Mouse (Mus musculus) spleen, postnatal 4 days (tissue): Measurements from ENCODE around the gene Ablim1.

ENCODE experiments used
- DNase-seq, 2 experiments: peaks; one replicate each; pipeline ENCODE4 v3.0.0; 2022; ENCODE audit warnings: low spot score in 2 of 2

The Ablim1 gene

DNA sequence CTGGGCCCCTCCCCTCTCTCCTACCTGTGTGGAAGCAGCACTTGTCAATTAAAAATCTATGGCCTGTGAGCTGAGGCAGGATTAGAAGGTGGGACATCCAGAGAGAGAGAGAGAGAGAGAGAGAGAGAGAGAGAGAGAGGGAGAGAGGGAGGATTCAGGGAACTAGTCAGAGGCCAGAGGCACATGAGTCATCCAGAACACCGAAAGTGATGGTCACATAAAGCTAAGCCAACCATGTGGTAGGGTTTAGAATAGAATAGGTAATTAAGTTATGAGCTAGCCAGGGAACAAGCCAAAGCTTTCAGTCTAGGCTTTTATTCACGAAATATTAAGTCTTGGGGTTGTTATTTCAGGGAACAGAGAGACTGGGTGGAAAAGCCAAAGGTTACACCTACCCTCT, 10.1 kb downstream of the Ablim1 start:
- no peak for DNase-seq

DNA sequence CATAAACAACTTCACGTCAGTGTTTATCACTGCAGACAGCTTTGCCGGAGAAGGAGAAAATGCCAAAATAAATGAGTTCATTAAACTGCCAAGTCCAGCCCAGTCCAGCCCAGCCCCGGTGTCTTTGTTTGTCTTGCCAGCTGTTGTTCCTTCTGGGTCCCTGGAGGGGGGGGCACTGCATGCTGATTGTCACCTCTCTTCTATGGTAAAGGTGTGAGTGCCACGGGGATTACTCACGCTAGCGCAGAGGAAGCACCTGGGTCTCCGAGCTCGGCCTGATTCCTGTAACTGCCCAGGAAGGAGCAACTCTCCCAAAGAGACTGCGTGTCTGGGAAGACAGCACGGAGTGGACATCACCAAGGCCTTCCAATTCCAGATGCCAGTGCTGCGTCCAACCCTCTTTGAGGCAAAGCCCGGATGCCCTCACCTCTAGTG, 12.7 kb downstream of the Ablim1 start:
- DNase-seq, result no peak

DNA sequence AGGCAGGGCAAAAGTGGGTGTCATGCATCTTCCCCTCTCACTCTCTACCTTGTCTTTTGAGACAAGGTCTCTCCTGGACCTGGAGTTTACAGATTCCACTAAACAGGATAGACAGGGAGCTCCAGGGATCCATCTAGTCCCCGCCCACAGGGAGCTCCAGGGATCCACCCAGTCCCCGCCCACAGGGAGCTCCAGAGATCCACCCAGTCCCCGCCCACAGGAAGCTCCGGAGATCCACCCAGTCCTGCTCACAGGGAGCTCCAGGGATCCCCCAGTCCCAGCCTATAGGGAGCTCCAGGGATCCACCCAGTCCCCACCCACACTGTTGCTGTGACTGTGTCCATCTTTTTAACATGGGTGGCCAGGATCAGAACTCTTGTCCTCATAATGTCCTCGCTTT, 16.7 kb downstream of the Ablim1 start:
- no peak for DNase-seq

DNA sequence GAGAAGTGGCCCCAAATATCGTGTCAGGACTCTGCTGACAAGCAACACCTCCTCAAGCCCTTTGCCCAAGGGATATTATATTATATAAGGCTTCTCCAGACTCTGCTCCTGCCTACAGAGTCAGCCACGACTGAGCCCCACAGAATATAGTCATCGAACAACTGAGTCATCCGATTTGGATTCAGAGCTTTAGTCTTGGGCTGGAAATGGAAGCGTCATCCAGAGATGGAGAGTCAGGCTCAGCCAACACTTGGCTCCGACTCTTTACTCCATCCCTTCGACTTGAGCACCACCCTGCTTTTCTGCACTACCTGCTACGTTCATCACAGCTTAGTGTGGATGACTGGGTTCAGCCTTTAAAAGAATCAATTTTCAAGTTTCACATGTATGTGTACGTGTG, 17.3 kb downstream of the Ablim1 start:
- no peak for DNase-seq

DNA sequence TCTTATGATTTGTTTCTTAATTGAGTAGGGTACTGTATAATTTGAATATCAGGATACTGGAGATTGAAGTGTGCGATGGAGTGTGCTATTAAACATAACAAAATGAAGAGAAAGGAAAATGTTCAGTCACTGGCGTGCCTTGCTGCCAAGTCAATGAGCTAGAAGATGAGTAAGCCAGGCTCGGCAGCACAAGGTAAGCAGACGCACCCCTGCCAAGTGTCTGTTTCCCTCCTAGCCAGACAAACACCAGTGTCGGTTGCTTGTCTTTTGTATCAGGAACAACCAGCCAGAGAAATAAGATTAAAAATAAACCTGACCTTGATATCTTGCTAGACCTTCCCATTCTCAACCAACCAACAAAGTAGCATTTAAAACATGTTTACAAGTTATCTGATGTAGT, 18.2 kb downstream of the Ablim1 start:
- DNase-seq, result no peak

DNA sequence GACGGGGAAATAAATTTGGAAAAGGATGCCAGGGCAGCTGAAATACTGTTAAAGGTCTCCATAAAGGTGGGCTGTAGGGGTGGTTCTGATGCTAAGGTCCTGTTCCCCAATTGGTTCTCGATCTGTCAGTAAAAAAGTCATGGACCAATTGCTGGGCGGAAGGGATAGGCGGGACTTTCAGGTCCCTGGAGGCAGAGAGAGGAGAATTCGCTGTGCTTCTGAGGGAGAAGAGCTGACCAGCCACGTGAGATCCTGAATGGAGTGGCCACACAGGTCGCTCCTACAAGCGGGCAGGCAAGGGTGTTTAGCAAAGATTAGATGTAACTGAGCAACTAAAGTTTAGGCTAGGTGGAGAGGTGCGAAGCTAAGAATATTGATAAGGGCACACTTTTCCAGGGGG, 19.2 kb downstream of the Ablim1 start:
- DNase-seq, result no peak

DNA sequence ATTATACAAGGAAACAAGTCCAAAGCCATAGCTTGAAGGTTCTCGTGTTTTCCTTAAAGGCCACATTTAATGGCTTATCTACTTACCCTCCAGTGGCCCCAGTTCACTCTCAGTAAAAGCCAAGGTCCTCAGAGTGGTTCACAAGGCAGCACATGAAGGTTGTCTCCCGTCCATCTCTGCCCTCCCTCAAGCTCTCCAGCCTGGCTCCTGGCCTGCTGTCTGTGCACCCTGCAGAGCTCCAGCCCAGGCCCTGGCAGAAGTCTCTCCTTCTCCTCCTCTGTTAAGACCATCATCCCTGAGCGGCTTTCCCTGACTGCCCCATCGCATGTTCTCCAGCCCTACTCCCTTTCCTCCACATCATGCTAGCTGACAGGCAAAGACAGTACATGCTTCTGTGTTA, 20.4 kb downstream of the Ablim1 start:
- DNase-seq, result no peak

DNA sequence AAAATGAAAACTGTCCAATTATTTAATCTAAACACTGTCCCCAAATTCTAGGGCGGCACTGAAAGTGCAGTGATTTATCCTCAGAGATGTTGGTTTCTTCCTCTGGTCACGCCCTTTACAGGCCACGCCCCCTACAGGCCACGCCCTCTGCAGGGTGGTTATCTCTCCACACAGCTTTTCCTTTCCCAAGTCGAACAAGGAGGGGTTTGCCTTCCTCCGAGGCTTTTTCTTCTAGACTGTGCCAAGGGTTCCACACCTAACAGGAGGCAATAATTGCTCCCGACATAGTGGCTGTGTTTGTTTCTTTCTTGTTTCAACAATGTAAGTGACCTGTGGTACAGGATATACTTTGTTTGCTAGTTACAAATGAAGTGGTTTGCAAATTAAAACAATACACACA, 21.0 kb downstream of the Ablim1 start:
- DNase-seq, result peak; percentile 73 to 78

DNA sequence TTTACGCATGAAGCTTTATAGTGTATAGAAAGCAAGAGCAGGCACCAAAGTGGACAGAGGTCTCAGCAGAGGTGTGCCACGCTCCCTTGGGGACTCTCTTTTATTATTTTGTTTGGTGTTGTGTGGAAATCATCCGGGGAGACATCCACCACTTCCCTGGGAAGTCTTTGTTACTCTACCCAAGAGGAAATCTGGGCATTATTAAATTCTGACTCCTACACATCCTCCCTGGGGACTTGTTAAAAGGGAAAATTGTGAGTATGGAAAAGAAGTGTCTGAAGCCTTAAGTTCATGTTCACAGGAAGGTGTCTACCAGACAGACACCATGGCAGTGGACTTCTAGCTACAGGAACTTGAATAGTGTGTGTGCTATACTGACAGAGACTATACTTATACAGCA, 31.4 kb downstream of the Ablim1 start:
- no peak for DNase-seq

DNA sequence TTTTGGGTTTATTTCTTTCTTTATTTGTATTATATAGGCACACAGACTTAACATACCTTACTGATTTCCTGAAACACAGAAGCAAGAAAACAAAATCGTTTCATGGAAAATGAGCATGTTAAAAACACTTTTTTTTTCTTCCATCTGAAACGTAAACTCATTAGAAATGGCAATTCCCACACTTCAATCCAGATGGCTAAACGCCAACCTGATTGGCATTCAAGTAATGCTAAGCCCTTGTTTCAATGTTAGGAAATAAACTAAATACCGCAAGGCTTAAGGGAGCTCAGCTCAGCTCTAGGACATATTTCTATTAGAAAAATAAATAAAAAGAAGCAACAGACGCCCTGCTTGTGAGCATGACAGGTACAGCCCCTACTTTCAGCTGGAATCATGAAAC, 32.1 kb downstream of the Ablim1 start:
- DNase-seq, result no peak

DNA sequence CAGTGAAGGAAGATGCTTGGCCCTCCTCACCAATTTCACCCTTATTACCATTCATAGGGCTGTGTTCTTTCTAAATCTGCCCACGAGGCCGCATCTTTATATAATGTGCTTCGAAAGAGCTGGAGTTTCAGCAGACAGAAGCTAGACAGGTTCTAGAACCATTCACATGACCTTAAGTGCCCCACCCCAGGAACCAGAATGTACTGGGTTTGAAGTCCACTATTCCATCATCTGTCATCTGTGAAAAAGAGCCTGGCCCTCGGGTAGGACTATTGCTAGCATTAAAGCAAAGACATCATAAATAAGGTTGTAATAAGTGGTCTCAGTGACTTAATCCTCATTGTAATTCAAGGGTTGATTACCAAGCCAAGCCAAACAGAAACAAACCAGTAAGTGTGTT, 35.1 kb downstream of the Ablim1 start:
- no peak for DNase-seq

DNA sequence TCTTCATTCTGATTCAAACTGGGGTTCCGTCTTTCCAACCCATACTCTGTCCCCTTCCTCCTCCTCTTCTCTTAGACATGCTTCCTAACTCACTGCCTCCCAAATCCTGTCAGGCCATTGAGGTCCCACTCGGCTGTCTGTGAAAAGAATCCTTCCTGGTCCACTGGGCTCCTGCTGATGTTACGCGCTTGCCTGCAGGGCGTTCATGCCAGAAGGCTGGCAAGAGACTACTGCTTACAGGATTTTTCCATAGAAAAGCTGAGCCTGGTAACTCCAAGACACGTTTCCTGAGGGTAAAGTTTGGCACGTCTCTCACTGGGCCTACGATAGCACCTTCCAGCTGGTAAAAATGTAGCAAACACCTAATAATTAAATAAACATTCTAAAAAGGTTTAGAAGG, 36.5 kb downstream of the Ablim1 start:
- DNase-seq, result no peak

DNA sequence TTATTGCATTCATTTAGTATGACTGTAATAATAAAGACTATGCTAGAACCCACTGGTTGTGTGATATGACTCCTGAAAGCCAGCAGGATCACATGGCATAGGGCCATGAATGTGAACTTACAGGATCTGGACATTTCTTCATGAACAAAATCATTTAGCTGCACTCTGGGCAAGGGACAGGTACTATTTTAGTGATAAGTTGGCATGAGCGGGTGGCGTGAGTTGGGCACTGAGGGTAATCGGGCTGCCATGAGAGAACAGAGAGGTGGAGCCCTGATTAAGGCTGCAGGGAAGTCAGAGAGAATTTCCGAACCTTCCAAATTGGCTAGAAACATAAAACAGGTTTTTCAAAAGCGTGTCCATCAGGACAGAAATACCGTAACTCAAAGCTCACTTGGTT, 37.7 kb downstream of the Ablim1 start:
- no peak for DNase-seq

DNA sequence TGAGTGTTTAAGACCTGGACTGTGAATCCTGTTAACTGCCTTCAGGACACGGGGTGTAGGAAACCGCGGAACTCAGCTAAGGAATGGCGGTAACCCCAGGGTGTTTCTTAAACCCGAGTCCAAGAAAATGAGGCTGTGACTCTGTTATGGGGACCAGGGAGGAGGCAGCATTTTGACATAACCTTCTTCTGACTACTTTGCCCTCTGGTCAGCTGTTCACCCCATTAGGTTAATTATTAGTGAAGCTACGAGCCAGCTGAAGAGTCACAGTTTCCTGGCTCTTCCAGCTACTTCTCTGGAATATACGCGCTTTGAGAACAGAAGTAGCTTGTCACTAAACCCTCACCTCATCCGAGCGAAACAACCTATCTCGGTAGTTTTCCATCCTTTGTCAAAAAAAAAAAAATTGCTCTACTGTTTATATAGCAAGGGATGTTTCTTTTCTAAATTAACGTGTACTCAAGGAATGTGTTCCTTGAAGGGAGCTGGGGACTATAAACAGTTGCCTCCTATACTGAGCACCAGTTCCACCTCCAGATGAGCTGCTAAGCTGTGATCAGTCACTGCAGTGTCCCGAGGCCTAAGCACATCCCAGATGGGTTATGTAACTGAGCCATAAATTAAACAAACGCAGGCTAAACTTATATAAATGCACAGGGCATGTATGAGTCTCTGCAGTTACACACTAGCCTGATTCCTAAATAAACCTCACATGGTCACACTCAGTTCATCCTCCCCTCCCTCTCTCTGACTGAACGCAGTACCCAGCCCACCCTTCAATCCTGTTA, 39.4 kb downstream of the Ablim1 start:
- DNase-seq, result no peak

DNA sequence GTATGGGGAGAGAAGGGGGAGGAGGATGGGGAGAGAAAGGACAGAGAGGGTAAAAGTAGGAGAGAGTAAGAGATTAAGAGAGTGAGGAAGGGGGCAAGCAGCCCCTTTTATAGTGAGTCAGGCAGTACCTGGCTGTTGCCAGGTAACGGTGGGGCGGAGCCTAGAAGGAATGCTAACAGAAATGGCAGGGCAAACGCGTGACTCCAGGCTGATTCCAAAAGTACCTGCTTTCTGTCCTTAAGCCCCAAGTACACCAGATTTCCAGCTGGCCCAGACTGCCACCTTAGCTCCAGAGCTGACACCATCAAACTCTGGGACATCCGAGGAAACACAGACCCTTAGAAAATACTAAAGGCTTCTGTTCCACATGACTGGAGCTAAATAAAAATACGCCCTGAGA, 40.0 kb downstream of the Ablim1 start:
- no peak for DNase-seq

DNA sequence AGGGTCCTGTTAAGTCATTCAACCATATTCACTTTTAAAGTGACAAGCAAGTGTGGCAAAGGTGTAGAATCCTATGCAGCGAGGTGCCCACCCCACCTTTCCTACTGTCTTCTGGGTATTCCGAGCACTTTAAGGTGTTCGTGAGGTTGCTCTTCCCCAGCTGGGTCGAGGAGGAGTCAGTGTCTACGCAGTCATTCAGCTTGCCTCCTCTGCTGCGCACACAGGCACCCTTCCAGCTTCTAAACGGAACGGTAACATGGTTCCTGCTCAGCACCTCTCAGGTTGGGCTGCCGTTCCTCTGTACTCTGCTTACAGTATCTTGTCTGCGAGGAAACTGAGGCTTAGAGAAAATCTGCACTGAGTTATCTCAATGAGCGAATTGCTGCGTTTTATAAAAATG, 40.4 kb downstream of the Ablim1 start:
- no peak for DNase-seq

DNA sequence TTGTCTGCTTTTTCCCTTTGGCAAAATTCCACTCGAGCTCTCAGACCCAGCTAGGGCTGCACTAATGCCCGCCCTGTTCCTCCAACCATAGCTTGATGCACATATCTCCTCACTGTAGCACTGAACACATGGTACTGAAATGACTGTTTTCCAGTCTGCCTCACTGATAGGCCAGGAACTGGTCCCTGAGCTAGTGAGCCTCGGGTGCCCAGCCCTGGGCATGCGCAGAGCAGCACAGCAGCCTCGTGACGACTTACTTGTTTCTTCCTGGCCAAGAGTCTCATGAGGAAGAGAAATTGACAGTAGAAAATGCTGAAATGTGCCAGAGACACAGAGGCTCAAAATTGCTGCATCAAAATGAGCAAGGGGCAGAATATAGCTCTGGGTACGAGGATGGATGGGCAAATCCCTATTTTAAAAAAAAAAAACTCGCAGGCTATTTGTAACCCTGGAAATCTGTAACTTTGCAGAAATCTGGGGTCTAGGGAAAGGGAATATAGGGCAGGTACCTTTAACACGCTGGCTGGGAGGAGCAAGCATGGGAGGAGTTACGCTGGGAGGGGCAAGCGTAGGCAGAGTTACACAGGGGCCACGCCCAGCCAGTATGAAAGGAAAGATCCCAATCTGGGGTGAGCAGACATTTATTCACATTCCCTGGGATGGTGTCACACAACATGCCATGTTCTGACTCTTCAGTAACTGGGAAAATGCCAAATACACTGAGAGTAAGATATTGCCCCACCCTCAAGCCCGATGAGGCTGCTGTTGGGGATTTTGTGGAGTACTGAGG, 41.7 kb downstream of the Ablim1 start:
- DNase-seq, result peak in 1 of 2 experiments; percentile 35

DNA sequence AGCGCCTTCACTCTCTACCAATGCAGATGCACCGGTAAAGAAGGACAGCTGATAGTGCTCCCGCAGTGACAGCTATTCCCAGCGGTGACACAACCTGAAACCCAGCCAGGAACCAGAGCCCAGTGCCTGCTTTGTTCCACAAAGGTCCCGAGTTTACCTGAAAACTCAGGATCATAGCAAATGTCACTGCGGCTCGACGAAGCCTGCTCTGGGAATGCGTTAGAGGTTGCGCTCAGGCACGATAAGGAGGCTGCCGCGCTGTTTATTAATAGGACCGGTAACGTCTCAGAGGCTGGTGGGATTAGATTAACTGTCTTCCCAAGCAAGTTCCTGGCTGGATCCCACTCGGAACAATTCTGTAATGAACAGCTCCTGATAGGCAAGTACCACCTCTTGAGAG, 43.0 kb downstream of the Ablim1 start:
- no peak for DNase-seq

DNA sequence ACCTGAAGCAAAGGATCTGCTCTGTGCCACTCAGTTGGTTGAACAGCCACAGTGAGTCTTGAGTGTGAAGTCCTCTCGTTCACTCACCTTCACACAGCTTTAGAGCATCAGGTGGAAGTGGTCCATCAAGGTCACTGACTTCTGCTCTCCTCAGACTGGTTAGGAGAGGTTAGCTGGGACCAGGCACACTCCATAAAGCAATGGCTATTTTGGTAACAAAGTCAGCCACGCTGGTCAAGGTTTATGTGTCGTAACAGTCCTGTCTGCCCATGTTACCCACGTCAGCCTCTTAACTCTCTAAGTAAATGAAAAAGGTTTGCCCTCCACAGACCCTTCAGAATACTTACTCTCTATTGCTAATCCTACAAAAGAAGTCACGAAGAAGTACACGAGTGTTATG, 44.0 kb downstream of the Ablim1 start:
- no peak for DNase-seq

DNA sequence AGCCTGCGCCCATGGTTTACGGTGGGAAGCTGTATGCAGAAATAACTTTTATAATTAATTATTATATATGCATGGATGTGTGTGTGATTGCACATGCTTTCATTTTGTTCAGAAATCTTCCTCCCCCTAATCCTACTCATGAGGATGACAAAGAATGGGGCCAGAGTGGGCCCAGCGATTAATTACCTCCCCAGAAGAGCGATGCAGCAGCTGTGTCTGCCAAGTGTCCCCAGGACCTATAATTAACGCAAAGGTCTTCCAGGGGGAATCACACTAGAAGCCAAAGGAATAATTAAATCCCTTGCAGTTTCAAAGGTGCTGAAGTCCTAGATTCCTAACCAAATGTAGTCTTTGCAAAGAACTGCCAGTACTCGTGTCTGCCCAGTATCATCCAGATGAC, 44.9 kb downstream of the Ablim1 start:
- DNase-seq, result no peak

DNA sequence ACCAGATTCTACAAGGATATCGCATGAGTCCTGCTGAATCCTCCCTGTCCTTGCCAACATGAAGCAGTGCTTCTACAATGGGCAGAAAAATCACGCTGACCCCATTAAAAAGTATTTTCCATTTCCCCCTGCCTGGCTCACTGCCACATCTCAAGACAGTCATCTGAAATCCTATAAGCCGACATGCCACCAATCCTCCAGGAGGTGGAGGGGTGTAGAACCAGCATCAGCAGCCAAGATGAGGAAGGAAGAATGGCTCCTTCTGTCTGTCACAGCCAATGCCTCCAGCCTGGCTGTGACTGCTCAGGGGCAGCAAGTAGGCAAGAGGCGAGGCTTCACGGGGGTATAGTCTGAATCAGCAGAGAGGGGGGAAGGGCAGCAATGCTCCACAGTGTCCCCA, 47.2 kb downstream of the Ablim1 start:
- DNase-seq, result no peak

DNA sequence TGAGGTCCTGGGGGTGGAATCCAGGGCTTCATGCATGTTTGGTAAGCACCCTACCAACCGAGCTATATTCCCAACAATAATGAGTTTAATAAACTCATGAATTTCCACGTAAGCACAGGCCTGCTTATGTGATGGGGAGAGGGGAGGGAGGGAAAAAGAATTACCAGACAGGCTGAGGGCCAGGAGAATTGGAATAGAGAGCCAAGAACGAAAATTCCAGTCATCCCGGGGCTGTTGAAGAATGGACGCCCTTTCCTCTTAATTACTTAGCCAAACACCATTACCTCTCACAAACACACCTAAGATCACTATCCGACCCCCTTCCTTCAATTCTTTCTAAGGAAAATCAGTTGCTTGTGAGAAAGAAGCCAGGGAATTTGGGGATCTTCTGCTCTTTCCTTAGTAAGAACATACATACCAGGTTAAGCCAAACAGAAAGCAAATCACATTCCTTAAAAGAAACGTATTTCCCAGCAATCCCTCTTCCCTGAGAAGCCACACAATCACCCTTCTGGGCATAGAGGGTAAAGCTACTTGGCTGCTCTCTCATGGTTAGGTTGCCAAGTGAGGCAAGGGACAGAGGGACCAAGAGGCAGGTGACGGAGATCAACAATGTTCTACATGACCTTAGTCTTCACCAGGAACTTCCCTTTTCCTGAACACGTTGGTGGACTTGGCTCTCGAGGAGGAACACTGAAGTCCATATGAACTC, 48.2 kb downstream of the Ablim1 start:
- no peak for DNase-seq
